Mouse (Mus musculus) testis, adult 2 months (tissue): ENCODE measurements around the gene Utp15. TPM values are rescaled to one million over a fixed set of nuclear protein-coding genes. Genes with fewer than 3 reads are reported as not detected.
A peak's percentile ranks its signal among the peaks of the same experiment; 100 is the strongest.

Source experiments
- H3K27ac ChIP-seq: fragments of 200-500 bp; 2 replicates; pipeline ENCODE4 v1.5.1; 2012; ENCODE audit warnings: low read depth, low read length; ENCODE audit not compliant: control insufficient read depth, insufficient read depth
- H3K27me3 ChIP-seq: fragments of 200-500 bp; 2 replicates; pipeline ENCODE4 v1.6.1; 2012; ENCODE audit warnings: mild to moderate bottlenecking, low read length, moderate library complexity; ENCODE audit not compliant: control insufficient read depth, insufficient read depth
- H3K36me3 ChIP-seq: fragments of 200-500 bp; 2 replicates; pipeline ENCODE4 v1.6.1; 2012; ENCODE audit warnings: mild to moderate bottlenecking, low read length; ENCODE audit not compliant: control insufficient read depth, insufficient read depth
- H3K4me1 ChIP-seq: fragments of 200-500 bp; 2 replicates; pipeline ENCODE4 v1.6.1; 2012; ENCODE audit warnings: low read length; ENCODE audit not compliant: control insufficient read depth, insufficient read depth
- H3K4me3 ChIP-seq: fragments of 200-500 bp; 2 replicates; pipeline ENCODE4 v1.5.1; 2012; ENCODE audit warnings: low read depth, mild to moderate bottlenecking, low read length, moderate library complexity, mixed read lengths; ENCODE audit not compliant: control insufficient read depth
- CTCF ChIP-seq: fragments of 200-500 bp; IDR thresholded peaks from 2 replicates; pipeline ENCODE4 v1.5.1; 2012; ENCODE audit warnings: low read depth, mild to moderate bottlenecking, inconsistent platforms, low read length, moderate library complexity; ENCODE audit not compliant: control insufficient read depth, insufficient read depth, insufficient replicate concordance
- POLR2A ChIP-seq: fragments of 200-500 bp; IDR thresholded peaks from 2 replicates; pipeline ENCODE4 v1.6.1; 2012; ENCODE audit warnings: low read depth, mild to moderate bottlenecking, inconsistent platforms, low read length, moderate library complexity; ENCODE audit not compliant: control insufficient read depth
- polyA plus RNA-seq: library from polyadenylated mRNA; depleted of rRNA; stranded (reverse); fragments of >200 nt; gene quantifications from 2 replicates; pipeline ENCODE4 v1.2.3, GENCODE M21; 2012; rRNA removed

Gene Utp15
- polyA plus RNA-seq = 3.3 and 3.4 TPM in 2 replicates

DNA sequence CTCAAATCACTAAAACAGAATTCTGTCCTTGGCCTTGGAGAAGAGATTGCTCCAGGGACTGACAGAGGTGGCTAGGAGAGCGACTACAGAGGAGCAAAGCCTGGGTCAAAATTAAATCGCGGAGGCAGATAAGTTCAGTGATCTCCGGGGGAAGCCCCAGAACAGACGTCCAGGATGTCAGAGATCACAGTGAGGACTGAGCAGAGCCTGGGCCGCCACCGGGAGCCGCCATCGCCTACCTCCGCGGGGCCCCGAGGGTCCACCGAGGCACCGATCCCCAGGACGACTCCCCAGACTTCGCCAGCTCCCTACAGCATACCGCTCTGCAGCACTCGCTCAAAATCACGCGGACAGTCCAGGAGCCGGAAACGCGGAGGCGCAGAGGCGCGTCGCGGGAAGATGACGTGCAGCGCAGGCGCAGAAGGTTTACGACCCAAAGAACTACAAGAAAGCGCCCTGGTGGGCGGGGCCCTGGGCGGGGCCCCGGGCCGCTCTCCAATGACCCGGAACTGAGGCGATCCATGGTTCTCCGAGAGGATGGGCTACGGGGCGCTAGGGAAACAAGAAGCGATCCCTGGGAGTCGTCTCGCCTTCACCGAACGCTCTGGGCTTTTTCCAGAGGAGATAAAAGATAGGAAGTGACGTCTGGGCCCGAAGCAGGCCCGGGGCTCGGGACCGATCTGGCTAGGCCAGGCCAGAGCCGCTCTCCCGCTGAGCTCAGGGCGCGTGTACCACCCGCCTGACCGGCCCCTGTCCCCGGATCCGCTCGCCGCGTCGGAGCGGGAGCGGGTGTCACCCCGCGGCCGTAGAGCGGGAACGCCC lies at the start of gene Utp15, which contains the start of gene Ankra2:
Gene Utp15, minus strand, starts transcription at position 406 of the 822 bp plus-strand sequence.
Gene Ankra2, plus strand, starts transcription at position 439 of the 822 bp plus-strand sequence.
- peak within 1 kb of the TSS; percentile 100 for H3K4me3 ChIP-seq
- H3K36me3 ChIP-seq = peaks cover 1% of the 10 kb centered on the region
- H3K4me1 ChIP-seq = peaks cover 4% of the 10 kb centered on the region
- peak; percentile 64 for TF ChIP-seq POLR2A
- TF ChIP-seq CTCF = no peak
- H3K27ac ChIP-seq = peak within 1 kb of the TSS; percentile 84
- no peaks in the 10 kb centered on the region for H3K27me3 ChIP-seq

- TF ChIP-seq CTCF (no peak), POLR2A (no peak)
- H3K27ac ChIP-seq = no peak overlapping the region
- no peak overlapping the region for H3K4me3 ChIP-seq
- H3K36me3 ChIP-seq = no peaks in the 10 kb centered on the region; the same call in none of the 2 replicates
- no peaks in the 10 kb centered on the region for H3K27me3 ChIP-seq
- H3K4me1 ChIP-seq = no peaks in the 10 kb centered on the region; the same call in 1 of the 2 replicates
Measured at GRCm38 (mm10) chr13:98311597-98311996, 48.8 kb upstream of the Utp15 start.

DNA sequence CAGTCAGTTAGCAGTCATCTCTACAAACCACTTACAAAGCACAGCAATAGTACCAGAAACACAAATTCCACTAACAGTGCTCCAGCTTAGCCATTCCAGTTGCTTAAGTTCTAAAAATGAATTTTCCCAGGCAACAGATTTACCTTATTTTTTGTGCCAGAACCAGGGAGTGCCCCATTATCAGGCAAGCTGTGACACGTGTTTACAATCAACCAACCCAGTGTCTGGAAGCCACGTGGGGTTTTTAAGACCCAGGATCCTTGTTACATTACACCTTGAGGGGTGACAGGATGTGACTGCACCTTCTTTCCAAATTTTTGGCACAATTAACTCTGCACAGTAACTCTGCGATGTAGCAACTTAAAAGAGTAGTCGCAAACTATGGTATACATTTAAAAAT lies 45.9 kb upstream of the Utp15 start:
- TF ChIP-seq CTCF = no peak
- TF ChIP-seq POLR2A = no peak
- Histone ChIP-seq H3K27me3 (no peaks in the 10 kb centered on the region), H3K27ac (no peak overlapping the region), H3K4me1 (peaks cover 2% of the 10 kb centered on the region; the same call in 1 of the 2 replicates), H3K4me3 (no peak overlapping the region), H3K36me3 (no peaks in the 10 kb centered on the region; the same call in none of the 2 replicates)

DNA sequence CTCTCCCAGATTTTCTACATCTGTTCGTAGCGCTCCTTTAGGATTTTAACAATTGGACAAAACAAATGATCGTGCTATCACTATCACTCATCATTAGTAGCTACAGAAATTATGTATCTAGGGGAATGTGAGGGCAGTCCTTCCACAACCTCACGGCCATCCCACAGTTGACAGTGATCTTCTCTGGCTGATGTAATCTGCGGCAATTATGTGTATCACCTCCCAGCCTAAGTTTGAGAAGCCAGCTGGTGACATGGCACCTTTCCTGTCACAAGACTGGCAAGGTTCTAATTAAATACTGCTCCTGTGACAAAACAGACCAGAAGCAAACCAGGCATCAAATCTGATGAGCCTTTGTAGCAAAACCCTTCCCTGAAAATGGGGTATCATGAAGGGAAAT lies 45.2 kb upstream of the Utp15 start:
- H3K27ac ChIP-seq = no peak overlapping the region
- TF ChIP-seq POLR2A = no peak
- no peak for TF ChIP-seq CTCF

GRCm38 (mm10) chr13:98306852-98307475 lies 44.1 kb upstream of the Utp15 start:
- TF ChIP-seq POLR2A (no peak), CTCF (no peak)
- H3K27ac ChIP-seq = peak overlapping the region; percentile 62; the same call in 1 of the 2 replicates
- no peaks in the 10 kb centered on the region for H3K27me3 ChIP-seq
- H3K4me1 ChIP-seq = peaks cover 2% of the 10 kb centered on the region; the same call in 1 of the 2 replicates
- no peaks in the 10 kb centered on the region; the same call in none of the 2 replicates for H3K36me3 ChIP-seq
- no peak overlapping the region for H3K4me3 ChIP-seq

More for the DNA sequence above, 45.2 kb upstream of the Utp15 start:
- Histone ChIP-seq H3K4me1 (peaks cover 2% of the 10 kb centered on the region; the same call in 1 of the 2 replicates), H3K36me3 (no peaks in the 10 kb centered on the region; the same call in none of the 2 replicates), H3K4me3 (no peak overlapping the region), H3K27me3 (no peaks in the 10 kb centered on the region)

DNA sequence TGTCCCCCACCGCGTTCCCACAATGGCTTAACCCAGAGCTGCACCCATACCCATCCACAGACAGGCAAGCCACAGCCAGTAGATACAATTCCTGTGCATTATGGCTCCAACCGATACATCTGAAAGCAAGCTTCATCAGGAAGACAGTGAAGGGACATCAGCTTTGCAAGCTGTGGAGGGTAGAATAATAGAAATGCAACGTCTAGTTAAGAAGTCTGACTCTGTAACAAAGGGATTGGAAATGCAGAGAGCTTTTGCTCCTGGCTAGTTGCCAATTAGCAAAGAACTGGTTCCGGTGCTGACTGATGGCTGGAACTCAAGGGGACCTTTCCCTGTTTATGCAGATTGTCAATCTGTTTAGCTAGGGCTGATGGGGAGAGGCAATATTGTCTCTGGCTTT lies 43.6 kb upstream of the Utp15 start:
- TF ChIP-seq CTCF (no peak), POLR2A (no peak)
- Histone ChIP-seq H3K4me3 (no peak overlapping the region), H3K36me3 (no peaks in the 10 kb centered on the region; the same call in 1 of the 2 replicates), H3K4me1 (peaks cover 2% of the 10 kb centered on the region; the same call in 1 of the 2 replicates), H3K27me3 (no peaks in the 10 kb centered on the region), H3K27ac (peak overlapping the region; percentile 66)

GRCm38 (mm10) chr13:98305257-98305656 lies 42.4 kb upstream of the Utp15 start:
- no peak for TF ChIP-seq CTCF
- no peak overlapping the region for H3K27ac ChIP-seq
- H3K36me3 ChIP-seq = no peaks in the 10 kb centered on the region
- H3K27me3 ChIP-seq = no peaks in the 10 kb centered on the region
- no peak overlapping the region for H3K4me3 ChIP-seq
- peaks cover 2% of the 10 kb centered on the region; the same call in 1 of the 2 replicates for H3K4me1 ChIP-seq
